Mouse (Mus musculus): ENCODE data around the gene Upp2.

Upp2 gene

DNA sequence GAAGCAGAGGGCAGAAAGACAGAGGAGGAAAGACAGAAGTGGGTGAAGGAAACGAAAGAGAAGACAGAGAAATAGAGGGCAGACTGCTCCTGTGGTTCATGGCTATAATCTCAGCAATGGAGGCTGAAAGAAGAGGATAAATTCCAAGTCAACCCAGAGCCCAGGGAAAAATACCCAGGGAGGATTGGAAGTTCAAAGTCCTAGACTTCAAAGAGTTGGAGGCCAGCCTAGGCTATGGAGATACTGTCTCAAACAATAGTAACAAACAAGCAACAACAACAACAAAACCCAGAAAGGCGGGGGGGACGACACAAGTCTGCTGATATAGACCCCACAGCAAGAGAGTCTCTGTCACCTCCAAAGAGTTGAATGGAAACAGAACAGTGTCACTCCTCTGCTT, 14.8 kb upstream of the Upp2 start:
- DNase-seq, result no peak

DNA sequence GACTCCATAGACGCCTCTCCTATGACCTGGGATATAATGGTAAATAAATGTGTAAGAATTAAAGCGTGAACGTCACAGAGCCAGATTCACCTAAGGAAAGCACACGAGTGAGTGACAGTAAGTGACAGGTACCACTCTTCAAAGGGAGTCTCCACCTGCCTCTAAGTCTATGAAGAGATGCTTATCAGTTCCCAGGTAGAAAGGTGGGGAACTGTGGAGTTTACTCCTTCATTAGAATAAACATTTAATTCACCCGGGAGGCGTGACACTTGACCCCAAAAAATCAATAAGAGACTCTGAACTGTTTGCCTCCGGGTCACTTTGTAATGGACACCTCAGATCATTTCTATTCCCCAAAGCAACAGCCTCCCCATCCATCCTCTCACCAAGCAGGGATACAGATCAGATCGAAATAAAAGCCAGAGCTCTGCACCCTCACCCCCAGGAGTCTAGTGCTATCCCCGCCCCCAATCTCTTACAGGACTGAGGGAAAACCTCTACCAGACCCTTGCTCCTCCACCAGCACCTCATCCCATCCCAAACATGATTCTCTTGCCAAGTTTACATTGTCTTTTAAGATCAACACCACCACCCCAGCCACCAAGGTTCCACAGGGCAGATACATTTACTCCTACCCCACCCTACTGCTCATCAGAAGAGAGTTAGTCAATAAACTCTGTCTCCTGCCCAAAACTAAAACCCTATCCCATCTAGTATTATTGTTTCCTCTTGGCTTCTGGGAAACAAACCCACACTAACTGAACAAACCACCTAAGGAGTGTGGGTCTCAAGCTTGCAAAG, 9.9 kb upstream of the Upp2 start:
- no peak for DNase-seq

DNA sequence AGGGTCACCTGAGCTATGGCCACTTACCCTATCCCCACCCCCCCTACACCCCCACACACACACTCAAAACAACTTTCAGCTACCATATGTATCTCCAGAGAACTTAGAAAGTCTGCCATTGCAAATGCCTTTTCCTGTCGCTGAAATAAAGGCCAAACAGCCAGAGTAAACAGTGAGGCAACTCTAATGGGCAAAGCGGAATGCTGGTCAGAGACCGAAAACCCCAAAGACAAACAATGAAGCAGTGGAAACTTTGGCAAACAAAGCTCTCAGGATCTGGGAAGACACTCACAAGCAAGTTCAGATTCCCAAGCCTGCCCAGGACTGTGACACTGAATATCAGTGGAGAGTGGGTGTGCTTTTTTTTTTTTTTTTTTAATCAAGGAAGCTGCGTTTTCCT, 5.0 kb upstream of the Upp2 start:
- no peak for DNase-seq

DNA sequence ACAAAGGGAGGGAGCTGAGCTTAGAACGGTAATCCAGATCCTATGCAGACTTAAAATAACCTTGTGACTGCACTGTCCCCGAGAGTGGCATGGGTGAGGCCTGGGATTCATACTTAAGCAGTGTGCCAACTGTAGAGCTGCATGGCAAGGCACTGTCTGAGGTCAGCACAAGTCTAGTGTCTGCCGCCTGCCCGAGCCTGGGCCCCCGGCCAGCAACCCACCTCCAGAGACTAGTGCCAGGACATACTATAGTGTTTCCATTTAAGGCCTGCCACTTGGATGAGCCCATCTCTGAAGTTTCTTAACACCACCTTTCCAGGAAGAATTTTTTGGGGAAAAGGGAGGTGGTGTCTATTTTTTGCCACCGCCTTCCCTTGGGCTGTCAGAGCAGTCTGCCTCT, 1.8 kb upstream of the Upp2 start:
- peak; percentile 30 for DNase-seq

DNA sequence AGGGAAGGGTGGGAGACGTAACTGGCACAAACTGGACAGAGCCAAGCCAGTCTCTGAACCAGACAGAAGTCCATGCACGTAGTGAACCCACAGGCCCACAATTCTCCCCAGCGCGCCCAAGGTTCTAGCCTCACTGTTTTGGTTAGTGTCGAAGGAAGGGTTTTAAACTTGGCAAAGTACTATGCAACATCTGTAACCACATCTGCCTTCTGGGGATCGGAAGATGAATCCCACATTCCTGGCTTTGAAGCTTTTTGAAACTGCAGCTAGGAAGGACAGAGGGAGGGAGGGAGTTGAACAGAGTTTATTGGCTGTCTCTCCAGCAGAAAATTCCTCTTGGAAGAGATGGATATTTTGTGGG, 1.1 kb upstream of the Upp2 start:
- DNase-seq, result no peak

DNA sequence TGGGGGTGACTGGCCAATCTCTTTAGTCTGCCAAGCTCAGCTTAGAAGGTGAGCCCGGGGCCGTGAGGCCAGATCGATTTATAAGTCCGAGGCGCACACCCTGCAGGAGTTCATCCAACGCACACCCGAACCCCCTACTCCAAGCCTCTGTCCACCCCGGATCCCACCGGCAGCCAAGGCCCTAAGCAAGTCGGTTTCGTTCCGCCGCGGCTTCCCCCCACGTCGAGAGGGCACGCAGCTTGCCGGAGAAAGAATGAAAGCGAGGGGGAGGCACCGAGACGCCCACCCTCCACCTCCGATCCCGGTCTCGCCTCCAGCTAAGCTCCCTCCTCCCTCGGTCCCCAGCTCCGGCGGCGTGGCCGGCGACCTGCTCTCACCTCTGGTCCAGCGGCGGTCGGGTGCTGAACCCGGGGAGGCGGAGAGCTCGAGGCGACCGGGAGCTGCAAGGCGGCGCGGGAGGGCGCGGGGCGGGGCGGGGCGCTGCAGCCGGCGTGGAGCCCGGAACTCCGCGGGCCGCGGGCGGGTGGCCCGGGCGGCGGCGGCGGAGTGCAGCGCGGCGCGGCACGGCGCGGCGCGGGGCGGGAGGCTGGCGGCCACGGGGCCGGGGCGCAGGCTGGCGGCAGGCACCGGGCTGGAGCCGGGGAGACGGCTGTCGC, 560 bp upstream of the Upp2 start:
- DNase-seq, result peak; percentile 66

DNA sequence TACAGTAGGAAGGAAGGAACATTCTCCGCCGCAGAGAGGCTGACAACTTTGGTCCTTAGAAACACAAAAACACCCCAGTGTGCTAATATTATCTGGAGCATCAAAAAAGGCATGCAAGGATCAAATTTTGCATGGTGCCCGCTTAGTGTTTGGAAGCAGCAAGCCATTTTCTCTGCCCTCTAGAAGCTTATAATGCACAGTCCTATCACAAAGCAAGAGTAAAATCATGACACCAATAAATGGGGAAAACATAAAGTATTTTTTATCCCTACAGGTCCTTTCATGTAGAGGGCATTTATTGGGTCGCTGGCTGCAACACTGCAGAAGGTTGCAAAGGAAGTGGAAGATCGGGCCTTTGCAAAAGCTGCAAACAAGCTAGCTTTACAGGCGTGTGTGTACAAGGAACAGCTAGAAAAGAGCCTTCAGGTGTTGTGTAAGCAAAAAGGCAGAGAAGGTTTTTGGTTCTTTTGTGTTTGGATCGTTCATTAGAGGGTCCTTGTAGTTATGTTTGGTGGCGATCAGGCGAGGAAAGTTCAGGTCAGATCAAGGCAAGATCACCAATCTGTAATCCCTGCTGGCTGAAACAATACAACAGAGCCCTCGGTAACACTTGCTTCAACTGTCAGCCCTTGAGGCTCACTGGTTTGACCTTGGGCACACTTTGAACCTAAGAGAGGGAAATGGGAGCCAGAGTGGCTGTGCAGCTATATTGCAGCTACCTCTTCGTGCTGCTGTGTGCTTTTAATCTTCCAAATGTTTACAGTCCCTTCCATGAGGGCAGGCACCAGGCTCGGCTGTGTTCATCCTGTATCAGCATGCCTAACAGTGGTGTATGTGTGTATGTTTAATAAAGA, 995 bp downstream of the Upp2 start:
- no peak for DNase-seq

DNA sequence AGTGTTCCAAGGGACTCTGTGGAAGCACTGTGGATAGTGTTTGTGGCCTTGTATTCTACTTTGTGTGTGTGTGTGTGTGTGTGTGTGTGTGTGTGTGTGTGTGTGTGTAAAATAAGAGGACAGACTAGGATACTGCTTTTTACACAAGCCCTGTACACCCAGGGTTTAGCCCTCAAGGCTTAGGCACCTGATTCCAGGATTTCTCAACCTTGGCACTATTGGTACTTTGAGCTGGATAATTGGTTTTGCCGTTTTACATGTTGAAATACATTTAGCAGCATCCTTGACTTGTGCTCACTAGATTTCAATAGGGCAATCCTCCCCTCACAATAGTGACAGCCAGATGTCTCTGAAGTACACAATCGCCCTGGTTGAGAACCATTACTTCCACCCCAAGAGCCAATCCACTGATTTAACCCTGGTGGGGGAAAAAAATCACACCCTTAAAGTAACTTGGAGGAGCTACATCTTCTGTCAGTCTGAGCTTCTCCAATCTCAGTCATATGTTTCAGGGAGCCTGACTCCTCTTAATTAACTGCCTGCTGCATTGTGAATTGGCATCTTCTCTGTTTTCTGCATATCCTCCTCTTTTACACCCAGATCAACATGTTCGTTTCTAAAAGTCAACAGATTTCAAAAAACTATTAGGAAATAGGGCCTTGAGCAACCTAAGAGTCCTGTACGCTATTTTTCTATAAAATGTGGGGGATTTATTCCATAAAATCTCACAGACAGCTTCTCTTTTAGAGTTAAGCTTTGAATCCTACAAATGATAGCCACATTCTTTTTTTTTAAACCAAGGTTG, 1.9 kb downstream of the Upp2 start:
- no peak for DNase-seq

DNA sequence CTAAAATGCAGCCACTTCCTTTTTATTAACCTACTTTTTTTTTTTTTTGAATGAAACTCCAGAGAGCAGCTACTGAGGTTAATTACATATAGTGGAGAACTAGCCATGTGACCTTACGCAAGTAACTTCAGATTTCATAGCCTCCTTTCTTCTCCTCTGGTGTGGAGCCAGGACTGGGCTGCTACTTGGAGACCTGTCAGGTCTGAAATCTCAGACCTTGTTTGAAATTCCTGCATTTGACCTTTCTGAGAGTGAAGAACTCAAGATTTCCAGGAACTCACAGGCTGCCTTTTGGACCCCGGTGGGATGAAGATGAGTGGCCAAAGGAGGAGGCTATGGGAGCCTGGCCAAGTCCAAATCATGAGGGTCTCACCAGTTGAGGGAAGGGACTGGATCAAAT, 7.1 kb downstream of the Upp2 start:
- DNase-seq, result no peak

DNA sequence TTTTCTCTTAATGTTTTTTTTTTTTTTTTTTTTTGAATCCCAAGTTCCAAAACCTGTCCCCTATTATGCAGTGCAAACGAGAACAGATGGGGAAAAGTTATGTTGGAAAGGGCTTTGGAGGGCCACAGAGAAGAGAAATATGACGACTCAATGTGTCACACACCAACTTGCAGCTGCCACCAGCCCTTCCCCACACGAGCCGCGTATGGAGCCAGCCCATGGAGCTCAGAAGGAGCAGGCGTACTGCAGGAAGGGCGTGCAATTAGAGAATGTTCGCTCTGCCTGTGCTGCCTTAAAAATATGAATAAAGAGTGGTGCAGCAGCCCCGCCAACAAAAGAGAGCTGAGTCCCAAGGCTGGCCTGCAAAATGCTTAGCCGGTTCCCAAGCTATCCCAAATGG, 19.2 kb downstream of the Upp2 start:
- peak; percentile 61 for DNase-seq

DNA sequence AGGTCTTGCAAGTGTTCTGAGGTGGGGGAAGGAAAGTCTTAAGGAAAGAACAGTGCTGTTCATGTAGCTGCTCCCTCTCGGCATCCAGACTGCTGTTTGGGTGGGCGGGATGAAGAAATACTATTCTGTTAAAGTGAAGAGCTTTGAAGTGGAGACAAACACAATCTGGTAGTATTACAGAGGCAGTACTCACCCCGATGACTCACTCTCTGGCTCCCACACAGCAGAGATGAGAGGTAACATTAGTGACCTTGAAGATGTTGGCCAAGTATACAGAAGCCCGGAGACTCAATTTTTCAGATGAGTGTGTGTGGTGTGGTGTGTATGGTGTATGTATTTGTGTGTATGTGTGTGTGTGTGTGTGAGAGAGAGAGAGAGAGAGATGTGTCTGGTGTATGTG, 22.5 kb downstream of the Upp2 start:
- no peak for DNase-seq

DNA sequence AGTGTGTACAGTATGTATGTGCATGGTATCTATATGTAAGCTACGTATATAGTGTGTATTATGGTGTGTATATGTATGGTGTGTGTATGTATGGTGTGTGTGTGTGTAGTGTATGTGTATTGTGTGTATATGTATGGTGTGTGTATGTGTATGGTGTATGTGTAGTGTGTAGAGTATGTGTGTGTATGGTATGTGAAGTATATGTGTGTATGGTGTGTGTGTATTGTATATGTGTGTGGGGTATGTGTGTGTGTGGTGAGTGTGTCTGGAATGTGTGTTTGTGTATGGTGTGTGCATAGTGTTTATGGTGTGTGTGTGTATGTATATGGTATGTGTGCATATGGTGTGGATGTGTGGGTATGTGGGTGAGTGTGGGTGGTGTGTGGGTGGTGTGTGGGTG, 23.0 kb downstream of the Upp2 start:
- DNase-seq, result no peak

DNA sequence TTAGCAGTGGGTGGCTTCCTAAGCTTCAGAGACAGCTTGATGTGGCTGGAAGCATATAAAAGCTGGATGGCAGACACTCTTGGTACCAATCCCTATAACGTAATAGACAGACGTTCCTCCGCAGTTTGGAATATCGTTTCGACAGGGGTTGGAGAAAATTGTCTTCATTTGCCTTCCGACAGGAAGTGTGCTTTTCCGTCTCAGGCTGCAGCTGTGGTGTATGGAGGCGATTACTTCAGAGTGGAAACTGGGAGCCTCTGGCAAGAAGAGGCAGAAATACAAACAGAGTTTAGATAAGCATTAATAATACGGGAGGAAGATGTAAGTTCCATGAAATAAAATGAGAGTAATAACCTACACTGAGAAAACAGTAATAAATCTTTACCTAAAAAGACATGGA, 28.3 kb downstream of the Upp2 start:
- no peak for DNase-seq

DNA sequence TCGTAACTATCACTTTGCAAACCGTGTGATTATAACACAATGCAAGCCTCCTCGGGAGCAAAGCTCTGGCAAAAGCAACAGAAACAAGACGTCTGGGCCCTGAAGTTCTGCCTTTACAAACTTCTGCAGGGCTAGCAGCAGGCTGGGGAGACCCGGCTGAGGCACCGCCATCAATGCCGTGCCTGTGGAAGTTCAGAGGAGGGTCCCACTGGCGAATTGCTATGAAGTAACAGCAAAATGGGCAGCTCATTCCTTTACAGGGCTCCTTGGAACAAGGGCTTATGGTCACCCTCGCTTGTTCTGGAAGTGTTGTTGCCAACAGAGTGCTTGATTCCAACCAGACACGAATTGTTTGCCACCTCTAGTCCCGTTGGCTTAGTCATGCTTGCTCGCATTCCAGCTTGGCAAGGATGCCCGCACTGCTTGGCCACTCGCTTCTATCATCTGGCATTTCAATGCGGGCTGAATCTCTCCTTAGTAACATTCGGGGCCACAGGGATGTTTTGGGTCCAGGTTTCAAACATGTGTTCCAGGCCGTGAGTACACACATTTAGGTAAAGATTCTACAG, 29.8 kb downstream of the Upp2 start:
- DNase-seq, result peak; percentile 35

DNA sequence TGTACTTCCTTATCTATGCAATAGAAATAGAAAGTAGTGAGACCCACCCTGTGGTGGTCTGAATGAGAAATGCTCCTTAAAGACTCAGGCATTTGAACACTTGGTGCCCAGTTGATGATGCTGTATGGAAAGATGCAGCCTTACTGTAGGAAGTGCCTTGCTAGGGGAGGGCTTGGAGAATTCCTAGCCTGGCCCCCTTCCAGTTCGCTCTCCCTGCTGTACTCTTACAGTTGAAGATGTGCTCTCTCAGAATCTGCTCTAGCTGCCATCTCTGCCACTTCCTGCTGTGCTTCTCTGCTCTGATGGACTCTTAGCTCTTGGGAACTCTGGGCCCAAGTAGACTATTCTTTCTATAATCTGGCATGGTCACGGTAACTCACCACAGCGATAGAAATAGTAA, 30.5 kb downstream of the Upp2 start:
- DNase-seq, result no peak

DNA sequence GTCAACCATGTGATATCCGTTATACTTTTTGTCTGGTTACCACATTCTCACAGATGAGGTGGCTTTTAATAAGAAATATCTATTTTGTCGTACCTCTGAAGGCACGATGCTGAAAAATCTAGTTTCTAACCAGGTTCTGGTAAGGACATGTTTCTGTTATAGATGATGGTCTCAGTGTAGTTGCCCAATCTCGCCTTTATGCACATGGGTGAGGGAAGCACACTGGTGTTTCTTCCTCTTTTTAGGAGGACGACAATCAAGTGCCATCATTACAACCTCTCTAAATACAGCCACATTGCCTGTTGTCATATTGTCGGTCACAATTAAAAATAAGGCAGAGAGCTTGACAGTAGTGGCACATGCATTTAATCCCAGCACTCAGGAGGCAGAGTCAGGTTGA, 32.5 kb downstream of the Upp2 start:
- DNase-seq, result no peak

DNA sequence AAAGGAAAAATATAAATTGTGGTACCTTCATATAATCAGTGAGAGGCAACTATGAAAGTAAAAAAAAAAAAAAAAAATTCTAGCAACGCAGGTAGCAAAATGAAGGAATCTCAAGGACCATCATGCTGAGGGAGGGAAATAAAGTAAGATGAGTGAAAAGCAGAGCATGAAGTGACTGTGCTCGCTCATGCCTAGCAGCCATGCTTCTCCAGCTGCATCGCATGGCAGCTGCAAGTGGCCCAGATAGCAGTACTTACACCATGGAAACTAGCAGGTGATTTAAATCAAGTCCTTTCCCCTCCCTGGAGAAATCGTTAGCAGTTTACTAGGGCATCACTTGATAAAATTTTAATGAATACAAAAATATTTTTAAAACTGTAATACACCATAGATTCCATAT, 34.3 kb downstream of the Upp2 start:
- no peak for DNase-seq

DNA sequence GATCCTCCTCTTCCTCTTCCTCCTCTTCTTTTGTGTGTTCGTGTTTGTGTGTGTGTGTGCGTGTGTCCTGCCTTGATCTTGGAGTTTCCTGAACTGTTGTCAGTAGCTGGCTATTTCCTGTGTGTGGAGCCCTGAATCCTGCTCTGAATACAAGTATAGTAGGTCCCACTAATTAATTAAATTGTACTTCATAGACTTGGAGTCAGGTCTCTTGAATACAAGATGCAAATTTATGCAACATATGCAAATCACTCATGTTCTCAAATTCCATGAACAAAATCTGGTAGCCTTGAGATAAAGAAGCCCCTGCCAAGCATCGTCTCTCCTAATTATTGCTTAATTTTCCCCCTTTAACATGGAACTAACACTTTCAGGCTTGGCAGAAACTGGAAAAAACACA, 36.3 kb downstream of the Upp2 start:
- no peak for DNase-seq

DNA sequence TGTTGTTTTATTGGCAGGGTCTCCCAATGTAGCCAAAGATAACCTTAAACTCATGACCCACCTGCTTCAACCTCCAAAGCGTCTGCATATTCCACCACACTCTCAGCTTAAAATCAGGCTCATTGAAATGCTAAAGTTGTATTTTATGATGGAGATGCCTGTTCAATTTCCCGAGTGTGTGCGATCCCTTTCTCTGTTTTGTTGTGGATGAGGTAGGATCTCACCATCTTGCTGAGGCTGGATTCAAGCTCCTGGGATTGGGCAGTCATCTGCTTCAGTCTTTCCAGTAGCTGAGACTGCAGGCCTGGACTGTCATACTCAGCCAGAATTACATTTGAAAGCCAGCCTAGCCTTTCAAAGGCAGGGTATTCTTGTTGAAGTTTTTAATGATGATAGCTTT, 37.7 kb downstream of the Upp2 start:
- DNase-seq, result no peak

DNA sequence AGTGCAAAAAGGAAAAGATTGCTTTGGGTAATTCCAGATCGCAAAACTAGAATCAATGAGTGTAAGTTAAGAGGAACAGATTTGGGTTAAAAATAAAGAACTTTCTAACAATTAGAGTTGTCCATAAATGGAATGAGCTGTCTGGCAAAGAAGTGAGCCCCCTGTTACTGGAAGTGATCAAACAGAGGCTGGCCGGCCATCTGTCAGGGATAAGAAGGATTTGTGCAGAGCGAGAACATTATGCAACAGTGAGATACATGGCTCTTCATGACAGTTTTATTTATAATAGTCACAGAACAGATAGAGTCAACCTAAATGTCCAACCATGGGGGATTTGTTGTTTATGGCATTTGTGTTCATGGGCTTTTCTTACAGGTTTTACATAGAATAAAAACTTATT, 46.6 kb downstream of the Upp2 start:
- DNase-seq, result peak; percentile 26

DNA sequence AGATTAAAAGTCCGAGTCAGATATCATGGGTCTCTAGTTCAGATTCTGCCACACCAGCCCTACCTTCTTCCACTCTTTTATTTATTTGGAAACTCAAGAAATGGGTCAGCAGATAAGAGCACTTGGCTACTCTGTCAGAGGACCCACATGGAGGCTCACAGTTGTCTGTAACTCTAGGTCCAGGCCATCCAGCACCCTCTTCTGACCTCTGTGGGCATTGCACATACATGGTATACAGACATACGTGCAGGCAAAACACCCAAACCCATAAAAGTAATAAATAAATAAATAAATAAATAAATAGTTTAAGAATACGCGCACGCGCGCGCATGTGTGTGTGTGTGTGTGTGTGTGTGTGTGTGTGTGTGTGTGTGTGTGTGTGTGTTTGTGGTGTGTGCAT, 47.8 kb downstream of the Upp2 start:
- DNase-seq, result no peak

DNA sequence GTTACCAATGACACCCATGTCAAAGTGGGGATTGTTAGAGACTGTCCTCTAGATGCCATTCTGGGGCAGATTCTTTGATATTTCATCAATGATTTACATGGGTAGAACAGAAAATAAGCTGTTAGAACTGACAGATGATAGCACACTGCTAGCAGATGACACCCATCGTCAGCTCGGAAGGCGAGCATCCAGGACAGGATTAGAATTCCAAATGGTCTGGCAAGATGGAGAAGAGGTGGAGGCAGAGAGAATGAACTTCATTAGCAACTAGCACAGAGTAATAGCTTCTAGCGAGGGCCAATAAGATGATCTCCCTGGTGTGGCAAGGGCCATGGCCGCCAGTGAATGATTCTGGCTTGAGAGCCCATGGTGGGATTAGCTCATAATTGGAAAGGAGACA, 48.7 kb downstream of the Upp2 start:
- DNase-seq, result no peak

DNA sequence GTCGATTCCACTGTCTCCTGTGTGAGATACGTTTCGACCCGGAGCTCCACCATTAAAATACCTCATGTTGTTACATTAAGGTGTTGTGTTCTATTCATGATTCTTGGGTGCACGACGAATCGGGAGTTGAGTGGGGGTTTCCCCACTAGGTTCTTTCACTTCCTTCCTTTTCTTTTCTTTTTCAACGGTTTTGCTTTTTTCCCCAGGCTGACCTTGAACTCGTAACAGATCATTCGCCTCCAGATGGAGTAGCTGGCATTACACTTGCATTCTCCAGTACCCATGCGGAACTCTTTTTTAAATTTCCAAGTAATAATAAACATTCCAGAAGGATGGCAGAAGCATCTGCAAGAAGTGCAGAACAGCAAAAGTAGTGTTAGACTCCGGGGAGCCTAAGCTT, 58.1 kb downstream of the Upp2 start:
- no peak for DNase-seq

All from right cerebral cortex, postnatal 4 days (tissue).